Mouse (Mus musculus) forebrain, embryonic 15.5 days (tissue): Measurements from ENCODE around the gene Ndufb7. TPM values are rescaled to one million over a fixed set of nuclear protein-coding genes. Genes with fewer than 3 reads are reported as not detected.
A peak's percentile ranks its signal among the peaks of the same experiment; 100 is the strongest.
"Not testable (repeated sequence)": the region's sequence is repeated elsewhere in the genome, so short reads cannot be mapped to it uniquely, and the experiment has no call there.

Experiments
- ATAC-seq: fragments of 200-750 bp; cut with Nextera tagmentation; replicated peaks from 2 replicates; pipeline ENCODE4 v1.8.0; 2017; ENCODE audit warnings: mild to moderate bottlenecking, moderate TSS enrichment, moderate library complexity
- H3K27ac ChIP-seq: fragments of 300-500 bp; sonication (generic); replicated peaks from 2 replicates; pipeline ENCODE4 v1.5.1; 2015; ENCODE audit warnings: mild to moderate bottlenecking, inconsistent platforms
- H3K27me3 ChIP-seq: fragments of 300-500 bp; sonication (generic); 2 replicates; pipeline ENCODE4 v1.6.1; 2015; ENCODE audit warnings: inconsistent platforms
- H3K36me3 ChIP-seq: fragments of 300-500 bp; sonication (generic); 2 replicates; pipeline ENCODE4 v1.6.1; 2015; ENCODE audit warnings: mild to moderate bottlenecking, inconsistent platforms
- H3K4me1 ChIP-seq: fragments of 300-500 bp; sonication (generic); 2 replicates; pipeline ENCODE4 v1.6.1; 2015; ENCODE audit warnings: inconsistent platforms
- H3K4me2 ChIP-seq: fragments of 300-500 bp; sonication (generic); replicated peaks from 2 replicates; pipeline ENCODE4 v1.6.1; 2015; ENCODE audit warnings: mild to moderate bottlenecking, inconsistent platforms
- H3K4me3 ChIP-seq: fragments of 300-500 bp; sonication (generic); 2 replicates; pipeline ENCODE4 v1.5.1; 2015; ENCODE audit warnings: mild to moderate bottlenecking, inconsistent platforms
- H3K9ac ChIP-seq: fragments of 300-500 bp; sonication (generic); replicated peaks from 2 replicates; pipeline ENCODE4 v1.6.1; 2015; ENCODE audit warnings: mild to moderate bottlenecking, inconsistent platforms
- H3K9me3 ChIP-seq: fragments of 300-500 bp; sonication (generic); 2 replicates; pipeline ENCODE4 v1.6.1; 2016; ENCODE audit warnings: inconsistent platforms
- WGBS: fragments of 180-500 bp; shearing (Covaris S2); methylation state at CpG from one replicate; pipeline ENCODE4 v1.1.7; 2015; ENCODE audit warnings: mixed read lengths; 5-methylcytosine and 5-hydroxymethylcytosine counted together
- polyA plus RNA-seq: library from polyadenylated mRNA; unstranded; fragments of >200 nt; fragmentation: Nextera tagmentation; extraction: Ambion mirVana; gene quantifications from 2 replicates; pipeline ENCODE4 v1.2.1, GENCODE M21; 2015

The Ndufb7 gene
- polyA plus RNA-seq, 1 experiment from 2014 or later = 327 TPM

GRCm38 (mm10) chr8:83593325-83594166 lies 27.1 kb downstream of the Ndufb7 start:
- H3K4me2 ChIP-seq = peak overlapping the region; percentile 62
- ATAC-seq = no peak
- 5% methylated on average over 22 of the region's 22 CpGs for WGBS
- peak overlapping the region; percentile 93 for H3K27ac ChIP-seq
- 0 out of 2 replicates have a peak, but pooled peaks cover 4% of the 10 kb centered on the region for H3K36me3 ChIP-seq
- H3K4me1 ChIP-seq = peaks cover 46% of the 10 kb centered on the region
- peak overlapping the region; percentile 58 for H3K4me3 ChIP-seq
- no peaks in the 10 kb centered on the region for H3K9me3 ChIP-seq
- no peaks in the 10 kb centered on the region for H3K27me3 ChIP-seq
- H3K9ac ChIP-seq = peak overlapping the region; percentile 86

- H3K27ac ChIP-seq = peak overlapping the region; percentile 93
- WGBS = under 1% methylated on average over 43 of the region's 43 CpGs
- no peaks in the 10 kb centered on the region for H3K27me3 ChIP-seq
- no peaks in the 10 kb centered on the region for H3K9me3 ChIP-seq
- H3K4me2 ChIP-seq = peak overlapping the region; percentile 62
- peak overlapping the region; percentile 58 for H3K4me3 ChIP-seq
- 0 out of 2 replicates have a peak, but pooled peaks cover 4% of the 10 kb centered on the region for H3K36me3 ChIP-seq
- H3K9ac ChIP-seq = peak overlapping the region; percentile 86
- peak; percentile 98 for ATAC-seq
- peaks cover 38% of the 10 kb centered on the region for H3K4me1 ChIP-seq
Measured at GRCm38 (mm10) chr8:83594167-83595049, 27.9 kb downstream of the Ndufb7 start.

- not testable (repeated sequence) for ATAC-seq, H3K36me3 ChIP-seq, H3K27me3 ChIP-seq, H3K9me3 ChIP-seq
- Histone ChIP-seq H3K4me3 (peak overlapping the region; percentile 58), H3K4me1 (peaks cover 32% of the 10 kb centered on the region), H3K4me2 (peak overlapping the region; percentile 52), H3K9ac (peak overlapping the region; percentile 46), H3K27ac (peak overlapping the region; percentile 93)
- 57% methylated on average over 3 of the region's 3 CpGs for WGBS
Measured at GRCm38 (mm10) chr8:83595050-83595345, 28.5 kb downstream of the Ndufb7 start.

- no peaks in the 10 kb centered on the region for H3K36me3 ChIP-seq
- H3K4me3 ChIP-seq = no peak overlapping the region
- no peak overlapping the region for H3K9ac ChIP-seq
- ATAC-seq = no peak
- H3K27me3 ChIP-seq = no peaks in the 10 kb centered on the region
- H3K4me2 ChIP-seq = no peak overlapping the region
- H3K4me1 ChIP-seq = peaks cover 22% of the 10 kb centered on the region
- 23% methylated on average over 3 of the region's 3 CpGs for WGBS
- no peaks in the 10 kb centered on the region for H3K9me3 ChIP-seq
- H3K27ac ChIP-seq = no peak overlapping the region
Measured at GRCm38 (mm10) chr8:83596369-83596768, 29.9 kb downstream of the Ndufb7 start.

GRCm38 (mm10) chr8:83598146-83598545 lies 31.7 kb downstream of the Ndufb7 start:
- H3K9ac ChIP-seq = no peak overlapping the region
- 0% methylated on average over 1 of the region's 1 CpGs for WGBS
- H3K4me1 ChIP-seq = peaks cover 5% of the 10 kb centered on the region
- H3K4me3 ChIP-seq = no peak overlapping the region
- H3K27me3 ChIP-seq = no peaks in the 10 kb centered on the region
- H3K36me3 ChIP-seq = no peaks in the 10 kb centered on the region
- H3K9me3 ChIP-seq = no peaks in the 10 kb centered on the region
- no peak overlapping the region for H3K27ac ChIP-seq
- ATAC-seq = no peak
- H3K4me2 ChIP-seq = no peak overlapping the region

GRCm38 (mm10) chr8:83599814-83600213 lies 33.3 kb downstream of the Ndufb7 start:
- ATAC-seq = no peak
- H3K4me2 ChIP-seq = no peak overlapping the region
- H3K4me1 ChIP-seq = peaks cover 2% of the 10 kb centered on the region; the same call in 1 of the 2 replicates
- no peak overlapping the region for H3K27ac ChIP-seq
- H3K9ac ChIP-seq = no peak overlapping the region
- H3K27me3 ChIP-seq = no peaks in the 10 kb centered on the region
- H3K4me3 ChIP-seq = no peak overlapping the region
- H3K9me3 ChIP-seq = no peaks in the 10 kb centered on the region
- no peaks in the 10 kb centered on the region for H3K36me3 ChIP-seq

- H3K9ac ChIP-seq = no peak overlapping the region
- H3K4me3 ChIP-seq = no peak overlapping the region
- H3K4me1 ChIP-seq = peaks cover 6% of the 10 kb centered on the region
- WGBS = 85% methylated on average over 2 of the region's 2 CpGs
- no peak overlapping the region for H3K27ac ChIP-seq
- no peaks in the 10 kb centered on the region for H3K36me3 ChIP-seq
- H3K9me3 ChIP-seq = no peaks in the 10 kb centered on the region
- no peak overlapping the region for H3K4me2 ChIP-seq
- no peak for ATAC-seq
- H3K27me3 ChIP-seq = no peaks in the 10 kb centered on the region
Measured at GRCm38 (mm10) chr8:83602650-83603029, 36.2 kb downstream of the Ndufb7 start.

- Histone ChIP-seq H3K4me1 (peaks cover 18% of the 10 kb centered on the region), H3K27me3 (no peaks in the 10 kb centered on the region), H3K27ac (peak within 1 kb of the TSS; percentile 97), H3K4me3 (peak within 1 kb of the TSS; percentile 70), H3K36me3 (peaks cover 28% of the 10 kb centered on the region), H3K4me2 (peak within 1 kb of the TSS; percentile 74), H3K9me3 (no peaks in the 10 kb centered on the region), H3K9ac (peak within 1 kb of the TSS; percentile 77)
- ATAC-seq = peak; percentile 98
- WGBS = under 1% methylated on average over 69 of the region's 69 CpGs
Measured at GRCm38 (mm10) chr8:83607661-83608397, 41.4 kb downstream of the Ndufb7 start, which contains the start of the genes Tecr and Dnajb1. Gene Tecr (minus strand): TSS chr8:83607971. Gene Dnajb1 (plus strand): TSS chr8:83608193.

GRCm38 (mm10) chr8:83608398-83608829 lies 41.9 kb downstream of the Ndufb7 start:
- ATAC-seq = peak; percentile 75
- under 1% methylated on average over 51 of the region's 51 CpGs for WGBS
- H3K9me3 ChIP-seq = no peaks in the 10 kb centered on the region
- peak overlapping the region; percentile 77 for H3K9ac ChIP-seq
- peaks cover 33% of the 10 kb centered on the region for H3K36me3 ChIP-seq
- peak overlapping the region; percentile 74 for H3K4me2 ChIP-seq
- H3K4me1 ChIP-seq = peaks cover 18% of the 10 kb centered on the region
- peak overlapping the region; percentile 97 for H3K27ac ChIP-seq
- peak overlapping the region; percentile 70 for H3K4me3 ChIP-seq
- no peaks in the 10 kb centered on the region for H3K27me3 ChIP-seq

- peaks cover 36% of the 10 kb centered on the region for H3K36me3 ChIP-seq
- ATAC-seq = no peak
- no peaks in the 10 kb centered on the region for H3K9me3 ChIP-seq
- H3K4me2 ChIP-seq = peak overlapping the region; percentile 74
- 30% methylated on average over 9 of the region's 9 CpGs for WGBS
- no peaks in the 10 kb centered on the region for H3K27me3 ChIP-seq
- peak overlapping the region; percentile 70 for H3K4me3 ChIP-seq
- H3K27ac ChIP-seq = peak overlapping the region; percentile 97
- H3K4me1 ChIP-seq = peaks cover 18% of the 10 kb centered on the region
- H3K9ac ChIP-seq = peak overlapping the region; percentile 77
Measured at GRCm38 (mm10) chr8:83609086-83609485, 42.6 kb downstream of the Ndufb7 start.

GRCm38 (mm10) chr8:83609547-83610180 lies 43.2 kb downstream of the Ndufb7 start:
- WGBS = 94% methylated on average over 10 of the region's 10 CpGs
- Histone ChIP-seq H3K4me3 (peak overlapping the region; percentile 70), H3K9ac (peak overlapping the region; percentile 77), H3K4me1 (peaks cover 18% of the 10 kb centered on the region), H3K27ac (no peak overlapping the region), H3K27me3 (no peaks in the 10 kb centered on the region), H3K36me3 (peaks cover 39% of the 10 kb centered on the region), H3K9me3 (no peaks in the 10 kb centered on the region), H3K4me2 (peak overlapping the region; percentile 74)
- ATAC-seq = no peak
